ENCODE assay signal across 8 mouse cellular contexts in genomic region chr10:62216595-62216994, GRCm38 (mm10). TPM values are rescaled to one million over a fixed set of nuclear protein-coding genes. Genes with fewer than 3 reads are reported as not detected.
DNase-seq lines count a peak whose midpoint lies in the region; ATAC-seq and TF ChIP-seq lines count a peak whose summit lies in the region.

No protein-coding gene starts in this region.

- WGBS in lung, embryonic 16.5 days, result 33% methylated on average over 5 of the region's 5 CpGs
- WGBS in hindbrain, postnatal 0 days, result 31% methylated on average over 5 of the region's 5 CpGs
- 62% methylated on average over 5 of the region's 5 CpGs for WGBS in forebrain, embryonic 16.5 days

- ATAC-seq in lung, embryonic 16.5 days (ENCODE audit: low read depth), result peak; percentile 29; the same call in 1 of the 2 replicates
- ATAC-seq in hindbrain, postnatal 0 days, result peak; percentile 74
- ATAC-seq in megakaryocyte, adult 5-6 weeks (ENCODE audit: poor library complexity, severe bottlenecking), result 0 out of 2 replicates have a peak, but pooled peaks have one; percentile 35
- no peak for ATAC-seq in forebrain, embryonic 16.5 days

- DNase-seq in lung, postnatal 14 days, result no peak
- peak; percentile 42 for DNase-seq in embryo, embryonic 10.5 days (ENCODE audit: low spot score)
- DNase-seq in hindbrain, postnatal 0 days (ENCODE audit: low spot score), result peak; percentile 47
- DNase-seq in gastrocnemius, adult 8-10 months (ENCODE audit: low spot score in 2 of 2), result no peak
- DNase-seq in gastrocnemius, adult 18-20 months (ENCODE audit: low spot score), result no peak

- H3K27me3 ChIP-seq in lung, embryonic 16.5 days (ENCODE audit: control insufficient read depth, insufficient read depth, low read depth, low read length), result no peaks in the 10 kb centered on the region
- no peaks in the 10 kb centered on the region for H3K27me3 ChIP-seq in hindbrain, postnatal 0 days (ENCODE audit: insufficient read depth, low read length)
- H3K27me3 ChIP-seq in forebrain, embryonic 16.5 days (replicated peaks; ENCODE audit: control insufficient read depth, insufficient read depth, low read length), result no peaks in the 10 kb centered on the region

- H3K4me2 ChIP-seq in lung, embryonic 16.5 days (ENCODE audit: low read depth, low read length), result 0 out of 2 replicates have a peak overlapping the region, but pooled peaks have one; percentile 20
- no peak overlapping the region for H3K4me2 ChIP-seq in hindbrain, postnatal 0 days (ENCODE audit: low read depth, low read length)
- no peak overlapping the region for H3K4me2 ChIP-seq in forebrain, embryonic 16.5 days (ENCODE audit: low read length)

- no peak for TF ChIP-seq CTCF in hindbrain, postnatal 0 days (IDR thresholded peaks at IDR 0.05; ENCODE audit: low read depth)

- H3K36me3 ChIP-seq in lung, embryonic 16.5 days (ENCODE audit: control insufficient read depth, insufficient read depth, low read length), result peaks cover 2% of the 10 kb centered on the region; the same call in 1 of the 2 replicates
- no peaks in the 10 kb centered on the region for H3K36me3 ChIP-seq in hindbrain, postnatal 0 days (ENCODE audit: insufficient read depth, low read length)
- no peaks in the 10 kb centered on the region for H3K36me3 ChIP-seq in forebrain, embryonic 16.5 days (ENCODE audit: control insufficient read depth, insufficient read depth)

- peaks cover 32% of the 10 kb centered on the region for H3K4me1 ChIP-seq in lung, embryonic 16.5 days (replicated peaks; ENCODE audit: control insufficient read depth, insufficient read depth, low read length)
- H3K4me1 ChIP-seq in hindbrain, postnatal 0 days (ENCODE audit: insufficient read depth, low read length), result no peaks in the 10 kb centered on the region
- no peaks in the 10 kb centered on the region for H3K4me1 ChIP-seq in forebrain, embryonic 16.5 days (replicated peaks; ENCODE audit: control insufficient read depth, insufficient read depth, low read length)

- H3K4me3 ChIP-seq in lung, embryonic 16.5 days (ENCODE audit: low read length), result no peak overlapping the region
- H3K4me3 ChIP-seq in hindbrain, postnatal 0 days (ENCODE audit: low read length), result no peak overlapping the region
- no peak overlapping the region for H3K4me3 ChIP-seq in forebrain, embryonic 16.5 days (replicated peaks; ENCODE audit: low read length)

- no peaks in the 10 kb centered on the region for H3K9me3 ChIP-seq in lung, embryonic 16.5 days (ENCODE audit: control insufficient read depth, low read length)
- no peaks in the 10 kb centered on the region for H3K9me3 ChIP-seq in hindbrain, postnatal 0 days (ENCODE audit: low read length)
- H3K9me3 ChIP-seq in forebrain, embryonic 16.5 days (ENCODE audit: control insufficient read depth, low read length), result no peaks in the 10 kb centered on the region

- H3K27ac ChIP-seq in lung, embryonic 16.5 days (ENCODE audit: low read length), result peak overlapping the region; percentile 89
- peak overlapping the region; percentile 43; the same call in 1 of the 2 replicates for H3K27ac ChIP-seq in hindbrain, postnatal 0 days
- H3K27ac ChIP-seq in forebrain, embryonic 16.5 days (ENCODE audit: low read length), result no peak overlapping the region

- H3K9ac ChIP-seq in lung, embryonic 16.5 days (ENCODE audit: low read length), result 0 out of 2 replicates have a peak overlapping the region, but pooled peaks have one; percentile 0
- no peak overlapping the region for H3K9ac ChIP-seq in hindbrain, postnatal 0 days (replicated peaks; ENCODE audit: low read length)
- no peak overlapping the region for H3K9ac ChIP-seq in forebrain, embryonic 16.5 days (replicated peaks; ENCODE audit: low read depth, low read length)

RNA-seq across cellular contexts. Expression of gene Tspan15, which starts 14.5 kb away (rescaled TPM):
- polyA plus RNA-seq in lung, embryonic 16.5 days (2015; fragmentation: Nextera tagmentation; extraction: Ambion mirVana), result 96.1 and 116 TPM in 2 replicates
- 30.8 and 38.3 TPM in 2 replicates for total RNA-seq in hindbrain, postnatal 0 days (2014; rRNA removed)
- polyA plus RNA-seq in hindbrain, postnatal 0 days (2015; fragmentation: Nextera tagmentation; extraction: Ambion mirVana), result 20.4 and 21.4 TPM in 2 replicates
- 0.20 and 0.80 TPM in 2 replicates for total RNA-seq in megakaryocyte, adult 5-6 weeks (2015)
- total RNA-seq in megakaryocyte, adult 5-6 weeks (2017), result 0.18 and 0.24 TPM in 2 replicates
- total RNA-seq in gastrocnemius, adult 8-10 months (2022), result 1 to 10 TPM; 4.6 to 7.3 (median 5.1) TPM
- total RNA-seq in gastrocnemius, adult 18-20 months (2021), result 1 to 10 TPM; 2.9 to 5.5 TPM
- polyA plus RNA-seq in forebrain, embryonic 16.5 days (2015; fragmentation: Nextera tagmentation; extraction: Ambion mirVana), result 13.9 and 15.4 TPM in 2 replicates

RNA-seq across cellular contexts. Expression of gene Tacr2, which starts 35.6 kb away (rescaled TPM):
- 0.72 and 0.87 TPM in 2 replicates for polyA plus RNA-seq in lung, embryonic 16.5 days (2015; fragmentation: Nextera tagmentation; extraction: Ambion mirVana)
- total RNA-seq in hindbrain, postnatal 0 days (2014; rRNA removed), result not detected in 2 replicates
- polyA plus RNA-seq in hindbrain, postnatal 0 days (2015; fragmentation: Nextera tagmentation; extraction: Ambion mirVana), result 0.08 TPM in 2 replicates
- total RNA-seq in megakaryocyte, adult 5-6 weeks (2015), result not detected in 2 replicates
- not detected in 2 replicates for total RNA-seq in megakaryocyte, adult 5-6 weeks (2017)
- not detected for total RNA-seq in gastrocnemius, adult 8-10 months (2022)
- total RNA-seq in gastrocnemius, adult 18-20 months (2021), result not detected
- polyA plus RNA-seq in forebrain, embryonic 16.5 days (2015; fragmentation: Nextera tagmentation; extraction: Ambion mirVana), result not detected in 2 replicates

Comparison
In these comparisons a context has a peak if more than half of its experiments do, and no peak if none do; other contexts are left out.
1. DNase-seq: peak in embryo, embryonic 10.5 days (single experiment) and hindbrain, postnatal 0 days (single experiment); none in lung, postnatal 14 days (single experiment), gastrocnemius, adult 8-10 months (0 of 2) and gastrocnemius, adult 18-20 months (single experiment).